Mouse (Mus musculus) heart, embryonic 11.5 days (tissue): ENCODE measurements around the gene Atp2c2. TPM values are rescaled to one million over a fixed set of nuclear protein-coding genes. Genes with fewer than 3 reads are reported as not detected.

Experiments
- ATAC-seq: fragments of 200-750 bp; cut with Nextera tagmentation; replicated peaks from 2 replicates; pipeline ENCODE4 v1.8.0; 2017; ENCODE audit warnings: moderate library complexity; ENCODE audit not compliant: insufficient number of reproducible peaks, low FRiP score, low TSS enrichment
- H3K27ac ChIP-seq: fragments of 300-500 bp; sonication (generic); 2 replicates; pipeline ENCODE4 v1.5.1; 2014; ENCODE audit warnings: mild to moderate bottlenecking, low read depth, low read length
- H3K27me3 ChIP-seq: fragments of 300-500 bp; sonication (generic); 2 replicates; pipeline ENCODE4 v1.6.1; 2014; ENCODE audit warnings: mild to moderate bottlenecking, low read length, mixed read lengths; ENCODE audit not compliant: control insufficient read depth, insufficient read depth
- H3K36me3 ChIP-seq: fragments of 300-500 bp; sonication (generic); 2 replicates; pipeline ENCODE4 v1.6.1; 2014; ENCODE audit warnings: mild to moderate bottlenecking, low read length, moderate library complexity, mixed read lengths; ENCODE audit not compliant: control insufficient read depth, insufficient read depth
- H3K4me1 ChIP-seq: fragments of 300-500 bp; sonication (generic); 2 replicates; pipeline ENCODE4 v1.6.1; 2014; ENCODE audit warnings: low read length; ENCODE audit not compliant: control insufficient read depth, insufficient read depth
- H3K4me2 ChIP-seq: fragments of 300-500 bp; sonication (generic); 2 replicates; pipeline ENCODE4 v1.6.1; 2014; ENCODE audit warnings: mild to moderate bottlenecking, moderate library complexity
- H3K4me3 ChIP-seq: fragments of 300-500 bp; sonication (generic); 2 replicates; pipeline ENCODE4 v1.5.1; 2014; ENCODE audit warnings: low read depth, low read length
- H3K9ac ChIP-seq: fragments of 300-500 bp; sonication (generic); 2 replicates; pipeline ENCODE4 v1.6.1; 2014; ENCODE audit warnings: mild to moderate bottlenecking, low read depth, low read length, moderate library complexity
- H3K9me3 ChIP-seq: fragments of 300-500 bp; sonication (generic); replicated peaks from 2 replicates; pipeline ENCODE4 v1.6.1; 2016; ENCODE audit warnings: low read length; ENCODE audit not compliant: control insufficient read depth
- WGBS: fragments of 180-500 bp; shearing (Covaris S2); extraction: QIAGEN DNeasy Blood & Tissue Kit; methylation state at CpG from one replicate; pipeline ENCODE4 v1.1.7; 2014; ENCODE audit not compliant: insufficient replicate concordance; 5-methylcytosine and 5-hydroxymethylcytosine counted together
- polyA plus RNA-seq: library from polyadenylated mRNA; unstranded; fragments of >200 nt; fragmentation: Nextera tagmentation; extraction: Ambion mirVana; gene quantifications from 2 replicates; pipeline ENCODE4 v1.2.1, GENCODE M21; 2014

Atp2c2 gene
- polyA plus RNA-seq, 1 experiment from 2014 or later, result 0.14 TPM

DNA sequence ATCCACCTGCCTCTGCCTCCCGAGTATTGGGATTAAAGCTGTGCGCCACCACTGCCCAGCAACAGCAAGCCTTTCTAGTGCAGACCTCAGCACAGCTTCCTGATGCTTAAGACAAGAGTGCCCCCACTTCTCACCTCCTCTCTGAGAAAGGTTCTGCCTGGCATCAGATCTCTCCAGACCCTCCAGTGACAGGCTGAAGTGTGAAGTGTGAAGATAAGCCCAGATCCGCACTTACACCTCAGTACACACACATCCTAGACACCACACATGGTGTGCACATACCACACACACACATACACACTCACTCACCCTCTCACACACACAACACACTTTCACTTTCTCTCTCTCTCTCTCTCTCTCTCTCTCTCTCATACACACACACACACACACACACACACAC is 87.1 kb downstream of the Atp2c2 start:
- Histone ChIP-seq H3K9ac (no peak overlapping the region), H3K4me2 (no peak overlapping the region), H3K27me3 (peaks cover 7% of the 10 kb centered on the region; the same call in 1 of the 2 replicates), H3K4me3 (no peak overlapping the region), H3K27ac (no peak overlapping the region), H3K9me3 (no peaks in the 10 kb centered on the region), H3K36me3 (no peaks in the 10 kb centered on the region), H3K4me1 (peaks cover 10% of the 10 kb centered on the region)
- ATAC-seq, result no peak
- WGBS, result 44% methylated on average over 3 of the region's 3 CpGs

DNA sequence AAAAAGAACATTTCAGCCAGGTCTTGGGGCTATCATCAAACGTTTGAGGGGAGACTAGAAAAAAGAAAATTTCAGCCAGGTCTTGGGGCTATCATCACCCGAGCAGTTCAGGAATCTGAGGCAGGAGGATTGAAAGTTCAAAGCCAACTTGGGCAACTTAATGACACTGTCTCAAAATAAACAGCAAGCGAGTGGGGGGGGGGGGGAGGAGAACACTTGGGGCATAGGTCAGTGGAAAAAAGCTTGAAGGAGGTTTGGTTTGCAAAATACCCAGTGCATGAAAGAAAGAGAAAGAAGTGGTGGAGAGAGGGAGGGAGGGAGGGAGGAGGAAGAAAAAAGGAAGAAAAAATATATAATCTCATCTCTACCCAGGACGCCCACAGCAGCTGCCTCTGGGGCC is 87.5 kb downstream of the Atp2c2 start:
- WGBS, result 33% methylated on average over 4 of the region's 4 CpGs
- H3K27ac ChIP-seq, result no peak overlapping the region
- peaks cover 15% of the 10 kb centered on the region for H3K4me1 ChIP-seq
- H3K27me3 ChIP-seq, result peaks cover 7% of the 10 kb centered on the region; the same call in 1 of the 2 replicates
- no peak overlapping the region for H3K9ac ChIP-seq
- no peak for ATAC-seq
- no peak overlapping the region for H3K4me3 ChIP-seq
- H3K36me3 ChIP-seq, result no peaks in the 10 kb centered on the region
- H3K9me3 ChIP-seq, result no peaks in the 10 kb centered on the region
- no peak overlapping the region for H3K4me2 ChIP-seq

DNA sequence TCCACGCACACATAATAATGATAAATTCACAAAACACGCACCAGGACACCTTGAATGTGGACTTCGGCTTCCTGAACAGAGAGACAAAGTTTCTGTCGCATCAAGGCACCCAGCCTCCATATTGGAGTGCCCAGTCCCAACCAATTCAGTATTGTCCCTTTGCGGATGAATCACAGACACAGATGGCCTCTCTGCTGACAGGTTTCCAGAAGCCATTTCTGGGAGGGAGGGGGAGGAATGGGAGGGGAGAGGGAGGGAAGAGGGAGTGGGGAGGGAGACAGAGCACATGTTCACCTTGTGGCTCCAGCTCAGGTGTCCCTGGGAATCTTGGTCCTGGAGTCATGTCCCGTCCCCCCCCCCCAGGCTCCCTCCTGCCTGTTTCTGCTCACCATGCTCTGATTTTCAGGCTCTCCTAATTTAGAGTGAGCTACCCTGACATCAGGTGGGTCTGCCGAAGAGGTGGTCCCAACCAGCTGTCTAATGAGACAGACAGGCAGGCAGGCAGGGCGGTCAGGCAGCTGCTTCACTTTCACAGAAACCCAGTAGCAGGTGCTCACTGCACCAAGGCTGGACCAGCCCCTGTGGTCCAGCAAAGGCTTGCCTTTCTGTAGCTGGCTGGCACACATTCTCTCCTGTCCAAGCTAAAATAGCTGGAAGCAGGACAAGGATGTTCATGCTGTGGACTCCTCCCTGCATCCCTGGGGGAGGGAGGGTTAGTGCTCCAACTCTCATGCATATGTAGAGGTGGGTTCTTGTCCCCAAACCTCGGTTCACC is 89.0 kb downstream of the Atp2c2 start:
- no peaks in the 10 kb centered on the region for H3K9me3 ChIP-seq
- 65% methylated on average over 9 of the region's 9 CpGs for WGBS
- ATAC-seq, result no peak
- H3K4me1 ChIP-seq, result peaks cover 15% of the 10 kb centered on the region
- H3K36me3 ChIP-seq, result no peaks in the 10 kb centered on the region
- H3K4me3 ChIP-seq, result no peak overlapping the region
- no peak overlapping the region for H3K27ac ChIP-seq
- H3K4me2 ChIP-seq, result no peak overlapping the region
- H3K27me3 ChIP-seq, result peaks cover 7% of the 10 kb centered on the region; the same call in 1 of the 2 replicates
- no peak overlapping the region for H3K9ac ChIP-seq

DNA sequence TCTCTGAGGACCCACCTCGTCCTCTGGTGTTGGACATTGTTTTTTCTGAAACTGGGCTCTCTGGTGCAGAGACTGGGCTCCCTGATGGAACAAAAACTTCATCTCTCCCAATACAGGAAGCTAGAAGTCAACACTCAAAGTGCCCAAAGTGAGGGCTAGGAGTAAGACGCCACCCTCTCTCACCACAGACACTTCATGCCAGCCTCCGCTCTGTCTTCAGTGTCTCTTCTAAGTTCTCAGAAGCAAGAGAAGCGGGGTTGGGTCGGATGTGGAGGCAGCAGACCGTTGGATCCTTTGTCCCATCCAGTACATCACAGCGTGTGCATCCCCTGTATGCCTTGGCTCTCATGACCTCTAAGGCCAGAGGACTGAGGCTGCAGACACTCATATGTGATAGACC is 89.8 kb downstream of the Atp2c2 start:
- H3K27ac ChIP-seq, result no peak overlapping the region
- H3K4me3 ChIP-seq, result no peak overlapping the region
- H3K9ac ChIP-seq, result no peak overlapping the region
- H3K4me1 ChIP-seq, result peaks cover 10% of the 10 kb centered on the region
- peaks cover 7% of the 10 kb centered on the region; the same call in 1 of the 2 replicates for H3K27me3 ChIP-seq
- H3K36me3 ChIP-seq, result no peaks in the 10 kb centered on the region
- 79% methylated on average over 7 of the region's 7 CpGs for WGBS
- H3K4me2 ChIP-seq, result no peak overlapping the region
- no peaks in the 10 kb centered on the region for H3K9me3 ChIP-seq
- ATAC-seq, result no peak

DNA sequence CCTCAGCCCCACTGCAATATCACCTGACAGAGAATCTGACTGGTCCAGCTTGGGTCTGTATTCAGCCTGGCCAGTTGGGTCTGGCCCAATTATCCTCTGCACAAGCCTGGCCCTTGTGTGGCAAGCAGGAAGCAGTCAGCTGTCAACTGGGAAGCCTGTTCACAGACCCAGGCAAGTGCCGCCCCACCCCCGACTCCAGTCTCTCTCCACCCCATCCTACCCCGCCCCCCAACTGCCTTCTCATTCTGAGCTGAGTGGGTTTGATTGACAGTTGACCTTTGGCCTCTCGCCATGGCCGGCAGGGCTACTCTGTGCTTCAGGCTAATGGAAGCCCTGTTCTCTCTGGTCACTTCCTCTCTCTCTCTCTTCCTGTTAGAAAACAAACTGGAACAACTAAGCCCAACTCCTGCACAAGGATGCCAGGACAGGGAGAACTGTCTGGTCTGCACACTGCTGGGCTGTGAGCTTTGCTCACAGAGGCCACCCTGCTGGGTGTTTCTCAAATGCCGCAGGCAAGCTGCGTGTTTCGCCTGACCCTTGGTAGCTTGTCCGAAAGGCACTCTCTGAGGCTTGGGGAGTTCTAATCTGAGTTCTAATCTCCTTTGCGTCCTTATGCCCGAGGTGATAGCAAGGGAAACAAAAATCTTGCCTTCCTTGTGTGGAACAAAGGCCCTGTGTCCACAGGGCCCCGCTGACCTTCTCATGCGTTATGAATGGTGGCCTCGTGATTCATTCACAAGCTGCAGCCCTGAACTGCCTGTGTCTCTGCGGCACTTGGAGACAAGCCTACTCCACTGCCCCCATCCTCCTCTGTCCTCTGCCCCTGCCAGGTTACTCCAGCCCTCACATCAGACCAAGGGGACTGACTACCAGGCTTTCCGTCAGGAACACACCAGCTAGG is 92.2 kb downstream of the Atp2c2 start:
- Histone ChIP-seq H3K4me2 (no peak overlapping the region), H3K9ac (no peak overlapping the region), H3K4me1 (peaks cover 10% of the 10 kb centered on the region), H3K9me3 (no peaks in the 10 kb centered on the region), H3K27me3 (no peaks in the 10 kb centered on the region), H3K36me3 (no peaks in the 10 kb centered on the region), H3K4me3 (no peak overlapping the region), H3K27ac (peak overlapping the region; percentile 31; the same call in 1 of the 2 replicates)
- WGBS, result 32% methylated on average over 16 of the region's 16 CpGs
- ATAC-seq, result no peak; the same call in 1 of the 2 replicates

DNA sequence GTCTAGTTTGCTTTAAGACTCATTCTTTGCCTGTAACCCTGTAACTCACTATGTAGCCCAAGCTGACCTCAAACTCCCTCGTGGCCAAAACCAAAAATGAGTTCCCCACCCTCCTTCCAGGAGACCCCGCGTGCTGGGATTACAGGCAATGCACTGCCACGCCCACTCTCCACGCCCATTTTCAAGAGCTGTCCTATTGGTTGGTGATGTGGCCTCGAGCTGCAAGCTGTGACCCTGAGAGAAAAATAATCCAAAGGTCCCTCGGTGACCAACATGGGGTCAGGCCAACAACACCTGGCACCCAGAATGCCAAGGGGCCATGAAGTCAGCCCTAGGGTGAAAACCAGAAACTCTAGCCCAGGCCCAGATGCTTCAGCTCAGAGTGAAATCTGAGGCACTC is 94.9 kb downstream of the Atp2c2 start:
- no peak overlapping the region for H3K27ac ChIP-seq
- no peak for ATAC-seq
- H3K4me1 ChIP-seq, result peaks cover 21% of the 10 kb centered on the region
- WGBS, result 43% methylated on average over 7 of the region's 7 CpGs
- no peak overlapping the region for H3K9ac ChIP-seq
- H3K4me2 ChIP-seq, result no peak overlapping the region
- no peaks in the 10 kb centered on the region for H3K9me3 ChIP-seq
- no peaks in the 10 kb centered on the region for H3K27me3 ChIP-seq
- H3K4me3 ChIP-seq, result no peak overlapping the region
- no peaks in the 10 kb centered on the region for H3K36me3 ChIP-seq

DNA sequence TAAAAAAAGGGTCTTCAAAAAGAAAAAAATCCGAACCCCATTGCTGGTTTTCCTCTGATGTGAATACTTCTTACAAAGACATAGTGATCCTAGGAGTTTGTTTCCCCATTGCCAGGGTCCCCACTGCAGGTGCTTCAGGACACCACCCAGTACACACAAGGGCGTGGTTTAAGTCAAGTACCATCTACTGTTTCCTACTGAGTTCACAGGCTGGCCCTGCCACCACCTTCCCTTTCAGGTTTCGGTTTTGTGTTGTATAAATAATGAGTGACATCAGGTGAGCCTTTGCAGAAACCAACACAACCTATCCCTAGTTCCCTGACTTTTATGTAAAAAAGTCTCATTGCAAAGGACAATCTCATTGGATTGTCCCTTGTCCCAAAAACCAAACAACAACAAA is 95.8 kb downstream of the Atp2c2 start:
- Histone ChIP-seq H3K9me3 (no peaks in the 10 kb centered on the region), H3K4me2 (no peak overlapping the region), H3K4me3 (no peak overlapping the region), H3K36me3 (no peaks in the 10 kb centered on the region), H3K9ac (no peak overlapping the region), H3K4me1 (peaks cover 21% of the 10 kb centered on the region), H3K27me3 (no peaks in the 10 kb centered on the region), H3K27ac (no peak overlapping the region)
- 77% methylated on average over 3 of the region's 3 CpGs for WGBS
- no peak for ATAC-seq

DNA sequence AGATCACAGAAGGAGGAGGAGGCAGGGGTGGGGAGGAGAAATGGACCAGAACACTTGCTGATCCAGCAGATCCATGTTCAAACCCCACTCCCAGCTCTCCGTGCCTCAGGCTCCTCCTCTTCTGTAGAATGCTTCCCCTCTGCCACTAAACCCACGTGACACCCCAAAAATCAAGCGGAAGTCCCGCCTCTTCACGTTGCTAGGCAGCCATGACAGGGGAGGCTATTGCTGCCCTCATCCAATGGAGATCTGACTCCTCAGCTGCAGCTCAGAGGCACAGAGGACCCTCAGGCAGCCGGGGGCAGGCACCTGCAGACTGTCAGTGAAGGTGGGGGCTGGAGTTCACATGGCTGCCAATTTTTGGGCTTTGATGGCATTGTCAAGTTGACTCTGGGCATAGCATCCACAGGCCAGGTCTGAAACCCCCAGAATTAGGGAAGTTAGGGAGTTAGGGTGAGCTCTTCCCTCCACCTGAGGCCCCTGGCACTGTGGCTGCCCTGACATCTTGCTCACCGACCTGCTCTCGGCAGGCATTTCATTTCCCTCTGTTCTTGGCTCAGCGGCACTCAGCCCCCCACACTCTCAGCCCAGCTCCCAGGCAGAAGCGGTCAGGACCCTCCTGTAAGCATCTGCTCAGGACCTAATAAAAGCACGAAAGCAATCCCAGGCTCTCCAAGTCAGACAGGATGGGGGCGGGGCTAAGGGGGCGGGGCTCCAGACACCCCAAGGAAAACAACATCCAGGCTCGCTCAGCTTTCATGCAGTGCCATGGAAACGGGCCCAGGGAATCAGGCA is 98.6 kb downstream of the Atp2c2 start:
- Histone ChIP-seq H3K9ac (no peak overlapping the region), H3K4me1 (peaks cover 10% of the 10 kb centered on the region), H3K27me3 (no peaks in the 10 kb centered on the region), H3K36me3 (no peaks in the 10 kb centered on the region), H3K27ac (no peak overlapping the region), H3K4me3 (no peak overlapping the region), H3K9me3 (no peaks in the 10 kb centered on the region), H3K4me2 (peak overlapping the region; percentile 33)
- peak; percentile 51; the same call in 1 of the 2 replicates for ATAC-seq
- WGBS, result 14% methylated on average over 15 of the region's 15 CpGs
